Mouse (Mus musculus) frontal cortex, postnatal 25 days (tissue): ENCODE measurements around the gene Rpl36a.

Experiments used
- DNase-seq, 2 experiments: peaks; one replicate each; pipeline ENCODE4 v3.0.0; 2022; ENCODE audit warnings: low spot score in 2 of 2

Rpl36a gene

GRCm38 (mm10) chrX:134599922-134600565, 14.6 kb downstream of the Rpl36a start:
- no peak for DNase-seq

- DNase-seq, result peak; percentile 71 to 75
Observed at GRCm38 (mm10) chrX:134600659-134601379, 15.4 kb downstream of the Rpl36a start, which contains the start of the genes Gla and Hnrnph2. TSS of gene Gla (minus strand) at chrX:134601125. TSS of gene Hnrnph2 (plus strand) at chrX:134601179.

- DNase-seq, result peak in 1 of 2 experiments; percentile 15
Observed at GRCm38 (mm10) chrX:134601380-134602120, 16.1 kb downstream of the Rpl36a start.

DNA sequence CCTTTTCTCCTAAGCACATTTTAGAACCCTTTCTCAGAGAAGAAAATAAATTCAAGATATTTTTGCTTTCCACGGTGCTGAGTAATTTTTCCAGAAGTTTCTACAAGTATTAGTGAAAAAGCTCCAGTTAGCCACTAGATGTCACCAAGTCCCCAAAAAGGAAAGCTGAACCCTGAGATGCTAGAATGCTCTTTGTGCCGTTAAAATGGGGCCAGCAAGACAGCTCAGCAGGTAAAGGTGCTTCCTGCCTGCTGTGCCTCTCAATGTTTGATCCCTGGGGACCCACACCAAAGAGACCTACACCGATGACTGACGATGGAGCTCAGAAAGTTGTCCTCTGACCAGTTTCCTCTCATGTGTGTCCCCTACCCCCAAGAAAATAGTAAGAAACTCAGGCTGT, 24.0 kb downstream of the Rpl36a start:
- no peak for DNase-seq

GRCm38 (mm10) chrX:134610984-134611383, 25.5 kb downstream of the Rpl36a start:
- no peak for DNase-seq

DNA sequence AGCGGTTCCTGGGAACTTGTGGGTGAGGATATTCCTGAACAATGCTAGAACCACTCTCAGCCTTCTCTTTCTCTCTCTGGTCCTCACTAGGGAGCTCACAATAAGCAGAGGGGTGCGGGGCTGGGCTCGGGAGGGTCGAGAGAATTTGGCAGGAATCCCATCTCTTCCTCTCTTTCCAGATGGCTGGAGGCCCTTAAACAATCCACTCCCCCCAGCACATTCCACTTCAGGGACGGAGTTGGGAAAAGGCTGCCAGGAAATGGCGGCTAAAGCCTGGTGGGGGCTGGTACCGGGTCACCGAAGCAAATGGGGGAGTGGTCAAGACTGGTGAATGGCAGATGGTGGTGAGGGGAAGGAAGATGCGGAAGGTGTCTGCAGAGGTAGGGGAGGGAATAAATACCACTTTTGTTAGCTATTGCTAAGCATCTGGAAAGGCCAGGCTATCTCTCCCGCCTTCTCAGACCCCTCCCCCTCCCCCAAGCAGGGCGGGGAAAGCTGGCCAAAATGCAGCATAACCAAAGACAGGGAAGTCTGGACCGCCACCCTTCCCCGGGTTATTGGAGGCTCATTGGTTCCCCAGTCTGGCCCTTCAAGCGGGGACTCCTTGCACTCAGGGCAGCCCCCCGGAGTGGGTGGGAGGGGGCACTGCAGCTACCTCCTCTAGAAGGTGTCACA, 27.0 kb downstream of the Rpl36a start:
- peak in 1 of 2 experiments; percentile 7 for DNase-seq

DNA sequence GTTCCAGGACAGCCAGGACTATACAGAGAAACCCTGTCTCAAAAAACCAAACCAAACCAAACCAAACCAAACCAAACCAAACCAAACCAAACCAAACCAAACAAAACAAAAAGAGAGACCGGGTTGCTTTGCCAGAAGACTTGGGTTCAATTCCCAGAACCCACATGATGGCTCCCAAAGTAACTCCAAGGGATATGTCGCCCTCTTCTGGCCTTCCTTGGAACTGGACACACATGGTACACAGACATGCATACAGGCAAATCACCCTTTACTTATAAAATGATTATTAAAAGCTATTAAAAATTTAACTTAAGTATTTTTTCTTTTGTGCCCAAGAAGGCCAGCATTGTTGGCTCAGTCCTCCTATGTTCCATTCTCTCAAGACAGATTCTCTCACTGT, 28.9 kb downstream of the Rpl36a start:
- DNase-seq, result no peak

DNA sequence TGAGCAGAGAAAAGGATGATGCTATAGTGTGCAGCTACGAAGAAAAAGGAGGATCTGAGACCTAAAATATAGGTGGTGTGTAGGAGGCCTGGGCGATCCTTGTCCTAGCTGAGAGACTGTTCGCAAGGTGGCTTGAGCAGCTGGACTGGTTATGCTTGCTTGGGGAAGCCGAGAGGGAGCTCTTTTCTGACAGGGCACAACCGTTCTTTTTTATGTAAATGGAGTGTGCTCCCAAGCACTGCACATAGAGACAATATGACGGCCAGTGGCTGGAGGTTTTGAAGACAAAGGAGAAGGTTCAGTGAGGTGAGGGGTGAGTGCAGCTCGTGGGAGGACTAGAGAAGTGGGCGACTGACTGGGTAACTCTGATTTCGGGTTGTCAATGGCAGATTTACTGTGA, 34.2 kb downstream of the Rpl36a start:
- DNase-seq, result no peak

GRCm38 (mm10) chrX:134620254-134620865, 34.9 kb downstream of the Rpl36a start:
- DNase-seq, result no peak

DNA sequence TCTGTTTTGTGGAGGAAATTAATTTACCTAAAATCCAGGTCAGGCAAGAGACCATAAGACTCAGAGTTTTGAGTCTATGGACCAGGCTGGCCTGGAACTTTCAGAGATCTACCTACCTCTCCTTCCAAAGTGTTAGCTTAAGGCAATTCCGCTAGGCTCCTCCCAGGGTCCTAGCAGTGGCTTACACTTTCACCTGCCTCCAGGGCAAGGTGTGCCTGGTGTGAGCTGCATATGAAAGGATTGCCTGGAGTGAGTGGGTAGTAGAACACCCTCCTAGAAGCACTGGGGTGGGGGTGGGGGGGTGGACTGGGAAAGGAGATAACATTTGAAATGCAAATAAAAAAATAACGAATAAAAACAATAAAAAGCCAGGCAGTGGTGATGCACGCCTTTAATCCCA, 36.2 kb downstream of the Rpl36a start:
- no peak for DNase-seq

- no peak for DNase-seq
Observed at GRCm38 (mm10) chrX:134623350-134623749, 37.9 kb downstream of the Rpl36a start.

DNA sequence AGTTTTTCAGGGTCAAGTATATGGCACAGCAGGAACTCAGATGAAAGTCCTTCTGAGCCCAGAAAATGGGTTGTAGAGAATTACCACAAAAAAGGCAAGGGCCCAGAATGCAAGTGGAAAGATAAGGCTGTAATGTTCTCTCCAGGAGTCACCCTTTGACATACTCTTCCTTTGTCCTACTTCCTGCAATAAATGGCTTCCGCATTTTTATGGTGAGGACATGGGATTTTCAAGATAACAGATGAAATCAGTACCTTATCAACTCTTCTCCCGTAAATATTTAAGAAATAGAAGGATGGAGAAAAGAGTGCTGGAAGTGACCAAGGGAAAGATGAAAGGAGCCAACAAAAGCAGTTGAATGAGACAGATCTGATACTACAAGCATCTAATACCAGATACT, 42.7 kb downstream of the Rpl36a start:
- no peak for DNase-seq

- DNase-seq, result no peak
Observed at GRCm38 (mm10) chrX:134632710-134633109, 47.3 kb downstream of the Rpl36a start.

- DNase-seq, result no peak
Observed at GRCm38 (mm10) chrX:134635111-134635510, 49.7 kb downstream of the Rpl36a start.

GRCm38 (mm10) chrX:134635860-134636259, 50.4 kb downstream of the Rpl36a start:
- DNase-seq, result no peak
